Mouse (Mus musculus): ENCODE measurements around the gene Rdh9.

- no peak for TF ChIP-seq EP300 (IDR thresholded peaks at IDR 0.05; ENCODE audit: low read depth)
- no peak for TF ChIP-seq CTCF (IDR thresholded peaks at IDR 0.05; ENCODE audit: low read depth)
Measured at GRCm38 (mm10) chr10:127763914-127764680, 12.1 kb upstream of the Rdh9 start.
